Mouse (Mus musculus) stomach, postnatal 0 days (tissue): ENCODE results near the gene Plb1. TPM values are rescaled to one million over a fixed set of nuclear protein-coding genes. Genes with fewer than 3 reads are reported as not detected.

Experiments
- ATAC-seq: fragments of 200-750 bp; cut with Nextera tagmentation; 2 replicates; pipeline ENCODE4 v1.8.0; 2017; ENCODE audit not compliant: low FRiP score, low TSS enrichment
- DNase-seq: peaks from one replicate; pipeline ENCODE4 v3.0.0-alpha.2; 2016; ENCODE audit warnings: low spot score
- H3K27ac ChIP-seq: fragments of 300-500 bp; sonication (generic); replicated peaks from 2 replicates; pipeline ENCODE4 v1.5.1; 2014; ENCODE audit warnings: mild to moderate bottlenecking, control low read depth
- H3K27me3 ChIP-seq: fragments of 300-500 bp; sonication (generic); 2 replicates; pipeline ENCODE4 v1.6.1; 2014; ENCODE audit warnings: low read length; ENCODE audit not compliant: control insufficient read depth, insufficient read depth
- H3K36me3 ChIP-seq: fragments of 300-500 bp; sonication (generic); 2 replicates; pipeline ENCODE4 v1.6.1; 2014; ENCODE audit warnings: low read length, mixed read lengths; ENCODE audit not compliant: control insufficient read depth, insufficient read depth
- H3K4me1 ChIP-seq: fragments of 300-500 bp; sonication (generic); replicated peaks from 2 replicates; pipeline ENCODE4 v1.6.1; 2014; ENCODE audit warnings: antibody characterized with exemption; ENCODE audit not compliant: control insufficient read depth, insufficient read depth
- H3K4me2 ChIP-seq: fragments of 300-500 bp; sonication (generic); replicated peaks from 2 replicates; pipeline ENCODE4 v1.6.1; 2014; ENCODE audit warnings: low read depth, mild to moderate bottlenecking, control low read depth, moderate library complexity
- H3K4me3 ChIP-seq: fragments of 300-500 bp; sonication (generic); 2 replicates; pipeline ENCODE4 v1.5.1; 2014; ENCODE audit warnings: low read depth, low read length, control low read depth
- H3K9ac ChIP-seq: fragments of 300-500 bp; sonication (generic); 2 replicates; pipeline ENCODE4 v1.6.1; 2014; ENCODE audit warnings: mild to moderate bottlenecking, low read length, control low read depth, mixed read lengths
- H3K9me3 ChIP-seq: fragments of 300-500 bp; sonication (generic); 2 replicates; pipeline ENCODE4 v1.6.1; 2016; ENCODE audit warnings: low read length; ENCODE audit not compliant: control insufficient read depth
- CTCF ChIP-seq: IDR thresholded peaks from 2 replicates; pipeline ENCODE4 v1.5.1; 2016; ENCODE audit warnings: antibody characterized with exemption, low read depth, mild to moderate bottlenecking, moderate library complexity
- EP300 ChIP-seq: optimal IDR thresholded peaks from 2 replicates; pipeline ENCODE3; 2016; ENCODE audit warnings: antibody characterized with exemption
- WGBS: fragments of 180-500 bp; shearing (Covaris S2); extraction: QIAGEN DNeasy Blood & Tissue Kit; methylation state at CpG from one replicate; pipeline ENCODE4 v1.1.7; 2014; 5-methylcytosine and 5-hydroxymethylcytosine counted together
- polyA plus RNA-seq: library from polyadenylated mRNA; unstranded; fragments of >200 nt; fragmentation: Nextera tagmentation; extraction: Ambion mirVana; gene quantifications from 2 replicates; pipeline ENCODE4 v1.2.1, GENCODE M21; 2015

The Plb1 gene
- polyA plus RNA-seq, 1 experiment from 2014 or later, result 14.1 TPM

DNA sequence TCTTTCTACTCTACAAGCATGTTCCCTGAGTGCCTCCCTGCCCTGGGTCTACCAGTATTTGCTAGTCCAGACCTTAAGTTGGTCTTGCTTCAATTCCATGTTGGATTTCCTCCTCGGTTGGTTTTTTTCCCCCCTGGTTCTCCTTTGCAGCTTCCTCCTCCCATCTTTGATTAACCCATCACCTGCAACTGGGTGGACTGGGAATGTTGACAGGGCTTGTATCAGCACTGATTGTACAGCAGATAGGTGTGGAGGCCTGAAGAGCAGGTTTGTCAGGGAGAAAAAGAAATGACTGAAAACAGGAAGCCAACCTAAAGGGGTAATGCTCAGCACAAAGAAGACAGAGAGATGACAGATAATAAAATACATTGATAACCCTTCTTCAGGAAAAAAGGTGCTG is 104.8 kb downstream of the Plb1 start:
- Histone ChIP-seq H3K27me3 (no peaks in the 10 kb centered on the region), H3K4me1 (peaks cover 9% of the 10 kb centered on the region), H3K36me3 (no peaks in the 10 kb centered on the region), H3K4me3 (no peak overlapping the region), H3K27ac (peak overlapping the region; percentile 89), H3K4me2 (no peak overlapping the region), H3K9me3 (no peaks in the 10 kb centered on the region), H3K9ac (no peak overlapping the region)
- TF ChIP-seq CTCF (no peak), EP300 (peak; percentile 13)
- ATAC-seq, result no peak
- WGBS, result 32% methylated on average over 1 of the region's 1 CpGs
- DNase-seq, result no peak

DNA sequence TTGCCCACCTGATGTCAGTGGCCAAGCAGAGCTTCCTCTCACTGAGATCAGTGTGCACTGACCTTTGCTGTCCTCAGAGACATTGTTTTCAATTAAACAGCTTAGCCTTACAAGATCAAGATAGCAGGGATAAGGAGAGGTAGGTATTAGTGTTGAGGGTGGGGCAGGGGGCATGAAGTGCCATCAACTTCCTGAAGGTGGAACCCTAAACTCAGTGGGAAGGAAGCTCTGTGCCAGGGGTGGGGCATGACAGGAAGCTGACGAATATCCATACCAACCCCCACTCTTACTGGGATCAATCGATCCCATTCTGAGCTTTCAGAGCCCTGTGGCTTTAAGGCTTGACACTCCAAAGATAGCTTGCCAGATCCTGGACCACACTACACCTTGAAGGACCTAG is 105.8 kb downstream of the Plb1 start:
- Histone ChIP-seq H3K27me3 (no peaks in the 10 kb centered on the region), H3K4me1 (peaks cover 9% of the 10 kb centered on the region), H3K4me2 (no peak overlapping the region), H3K4me3 (no peak overlapping the region), H3K9ac (no peak overlapping the region), H3K36me3 (no peaks in the 10 kb centered on the region), H3K27ac (peak overlapping the region; percentile 89), H3K9me3 (no peaks in the 10 kb centered on the region)
- TF ChIP-seq EP300 (no peak), CTCF (peak; percentile 68)
- peak; percentile 45; the same call in 1 of the 2 replicates for ATAC-seq
- WGBS, result 49% methylated on average over 2 of the region's 2 CpGs
- peak; percentile 49 for DNase-seq

DNA sequence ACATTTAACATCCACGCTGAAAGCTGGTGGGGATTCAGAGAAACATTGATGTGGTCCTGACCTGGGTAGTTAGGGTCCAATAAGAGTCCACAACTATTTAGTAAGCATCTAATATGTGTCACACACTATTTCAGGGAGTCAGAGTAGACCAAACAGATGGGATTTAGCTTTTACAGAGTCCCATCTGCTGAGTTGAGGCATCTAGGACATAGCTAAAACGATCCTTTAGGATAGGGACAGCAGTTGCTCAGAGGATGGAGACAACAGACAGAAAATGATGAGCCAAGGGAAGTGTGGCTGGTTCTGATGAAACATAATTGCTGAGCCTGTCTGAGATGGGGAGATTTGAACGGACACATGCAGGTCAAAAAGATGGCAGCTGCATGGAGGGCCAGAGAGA is 106.3 kb downstream of the Plb1 start:
- H3K4me3 ChIP-seq, result no peak overlapping the region
- H3K27ac ChIP-seq, result 0 out of 2 replicates have a peak overlapping the region, but pooled peaks have one; percentile 89
- 72% methylated on average over 3 of the region's 3 CpGs for WGBS
- no peaks in the 10 kb centered on the region for H3K36me3 ChIP-seq
- no peak for DNase-seq
- no peak for TF ChIP-seq EP300
- no peak for TF ChIP-seq CTCF
- ATAC-seq, result no peak
- no peak overlapping the region for H3K4me2 ChIP-seq
- no peaks in the 10 kb centered on the region for H3K9me3 ChIP-seq
- H3K27me3 ChIP-seq, result no peaks in the 10 kb centered on the region
- peaks cover 9% of the 10 kb centered on the region for H3K4me1 ChIP-seq
- no peak overlapping the region for H3K9ac ChIP-seq

DNA sequence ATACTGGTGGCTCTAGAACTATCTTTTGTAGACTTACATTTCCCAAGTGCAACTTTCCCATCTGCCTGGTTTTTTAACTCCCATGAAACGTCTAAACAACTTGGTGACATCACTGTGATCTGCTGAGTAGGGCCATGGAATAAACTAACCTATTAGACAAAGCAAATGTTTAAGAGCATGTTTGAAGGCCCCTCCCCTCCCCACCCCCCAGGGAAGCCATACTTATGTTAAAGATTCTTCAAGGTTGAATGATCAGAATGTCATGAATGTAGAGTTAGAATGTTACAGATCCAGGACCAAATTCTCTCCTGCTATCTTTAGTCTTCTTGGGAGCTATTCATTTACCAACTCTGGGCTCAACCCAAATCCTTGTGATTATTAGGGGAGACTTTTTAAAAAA is 107.7 kb downstream of the Plb1 start:
- WGBS, result 63% methylated on average over 1 of the region's 1 CpGs

DNA sequence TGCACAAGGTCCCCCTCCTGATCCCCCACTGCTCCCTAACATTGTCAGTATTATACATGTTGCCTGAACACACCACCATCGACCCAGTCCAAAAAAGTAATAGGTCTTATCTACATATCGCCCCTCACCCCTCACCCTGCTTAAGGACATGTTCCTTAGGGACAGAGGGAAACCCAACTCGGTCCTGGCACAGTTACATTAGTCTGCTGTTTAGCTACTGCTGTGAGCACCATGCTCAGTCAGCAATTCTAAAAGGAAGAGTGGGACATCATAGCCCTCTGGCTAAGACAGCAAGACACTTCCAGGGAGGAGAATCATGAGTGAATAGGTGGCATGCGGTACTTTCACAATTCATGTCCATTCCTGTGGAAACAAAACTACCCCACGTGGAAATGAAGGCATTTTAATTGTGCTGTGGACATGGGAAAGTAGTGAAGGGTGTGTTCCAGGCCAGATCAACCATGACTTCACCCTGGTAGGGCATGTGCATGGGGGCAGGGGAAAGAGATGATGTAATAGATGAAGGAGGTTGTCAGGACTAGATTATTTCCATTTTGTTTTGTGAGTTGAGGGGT is 110.3 kb downstream of the Plb1 start:
- H3K9ac ChIP-seq, result no peak overlapping the region
- H3K4me2 ChIP-seq, result no peak overlapping the region
- ATAC-seq (no peak), DNase-seq (no peak)
- H3K9me3 ChIP-seq, result no peaks in the 10 kb centered on the region
- H3K4me1 ChIP-seq, result peaks cover 4% of the 10 kb centered on the region; the same call in 1 of the 2 replicates
- H3K4me3 ChIP-seq, result no peak overlapping the region
- H3K36me3 ChIP-seq, result no peaks in the 10 kb centered on the region
- WGBS, result 58% methylated on average over 5 of the region's 5 CpGs
- no peak for TF ChIP-seq EP300
- no peak for TF ChIP-seq CTCF
- no peak overlapping the region for H3K27ac ChIP-seq
- no peaks in the 10 kb centered on the region for H3K27me3 ChIP-seq

More for the DNA sequence above, 107.7 kb downstream of the Plb1 start:
- no peak overlapping the region for H3K27ac ChIP-seq
- H3K27me3 ChIP-seq, result no peaks in the 10 kb centered on the region
- no peak for ATAC-seq
- no peak for TF ChIP-seq EP300
- no peak for TF ChIP-seq CTCF
- H3K4me1 ChIP-seq, result peaks cover 9% of the 10 kb centered on the region
- no peak overlapping the region for H3K4me2 ChIP-seq
- no peak for DNase-seq
- no peak overlapping the region for H3K9ac ChIP-seq
- no peaks in the 10 kb centered on the region for H3K9me3 ChIP-seq
- no peaks in the 10 kb centered on the region for H3K36me3 ChIP-seq
- H3K4me3 ChIP-seq, result no peak overlapping the region

DNA sequence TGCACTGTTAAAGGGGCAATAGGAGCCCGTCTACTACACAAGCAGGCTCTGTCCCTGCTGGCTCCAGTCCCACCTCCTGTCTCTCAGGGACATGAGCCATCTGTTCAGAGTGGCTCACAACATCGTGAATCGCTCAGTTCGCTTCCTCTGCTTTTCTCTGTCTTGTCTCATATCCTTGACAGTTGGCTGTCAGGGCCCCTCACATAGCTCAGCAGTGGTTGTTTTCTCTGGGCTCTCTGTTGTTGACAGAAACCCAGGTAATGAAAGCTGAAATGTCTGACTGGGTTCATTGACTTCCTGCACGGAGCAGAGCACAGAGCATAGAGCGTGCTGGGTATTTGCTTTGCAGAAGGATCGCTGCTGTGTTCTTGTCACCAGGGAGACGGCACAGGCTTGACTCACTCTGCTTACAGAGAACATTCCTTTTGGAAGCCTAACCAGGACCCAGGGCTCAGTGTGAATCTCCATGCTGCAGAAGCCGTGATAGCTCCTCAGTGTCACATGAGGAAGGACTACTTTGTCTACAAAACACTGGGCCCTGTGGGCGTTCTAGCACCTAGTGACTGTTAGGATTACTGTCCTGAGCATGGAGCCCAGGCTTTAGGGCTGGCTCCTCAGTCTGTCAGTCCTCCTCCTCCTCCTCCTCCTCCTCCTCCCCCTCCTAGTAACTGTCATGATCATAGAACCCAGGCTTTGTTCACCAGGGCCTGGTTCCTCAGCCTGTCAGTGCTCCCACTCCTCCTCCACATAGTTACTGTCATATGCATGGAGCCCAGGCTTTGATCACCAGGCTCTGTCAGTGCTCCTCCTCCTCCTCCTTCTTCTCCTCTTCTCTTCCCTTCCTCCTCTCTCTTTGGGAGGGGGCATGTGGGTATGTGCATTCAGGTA is 113.8 kb downstream of the Plb1 start:
- Histone ChIP-seq H3K27ac (peak overlapping the region; percentile 85), H3K9ac (peak overlapping the region; percentile 8; the same call in 1 of the 2 replicates), H3K4me2 (no peak overlapping the region), H3K36me3 (no peaks in the 10 kb centered on the region), H3K27me3 (no peaks in the 10 kb centered on the region), H3K9me3 (no peaks in the 10 kb centered on the region), H3K4me3 (no peak overlapping the region), H3K4me1 (peaks cover 14% of the 10 kb centered on the region)
- DNase-seq (peak; percentile 78), ATAC-seq (peak; percentile 95)
- TF ChIP-seq EP300, result no peak
- TF ChIP-seq CTCF, result no peak
- WGBS, result 9% methylated on average over 10 of the region's 10 CpGs
